Mouse (Mus musculus): ENCODE data around the gene Trafd1.

GRCm38 (mm10) chr5:121340965-121341473 lies 44.4 kb downstream of the Trafd1 start:
- no peak for TF ChIP-seq CTCF (IDR thresholded peaks at IDR 0.05; ENCODE audit: control insufficient read depth, insufficient read depth, low read length)
- TF ChIP-seq POLR2A (IDR thresholded peaks at IDR 0.05; ENCODE audit: borderline replicate concordance, control insufficient read depth, low read depth, low read length) = no peak

Measured in bone marrow, adult 2 months (tissue).